In the genomic region with DNA sequence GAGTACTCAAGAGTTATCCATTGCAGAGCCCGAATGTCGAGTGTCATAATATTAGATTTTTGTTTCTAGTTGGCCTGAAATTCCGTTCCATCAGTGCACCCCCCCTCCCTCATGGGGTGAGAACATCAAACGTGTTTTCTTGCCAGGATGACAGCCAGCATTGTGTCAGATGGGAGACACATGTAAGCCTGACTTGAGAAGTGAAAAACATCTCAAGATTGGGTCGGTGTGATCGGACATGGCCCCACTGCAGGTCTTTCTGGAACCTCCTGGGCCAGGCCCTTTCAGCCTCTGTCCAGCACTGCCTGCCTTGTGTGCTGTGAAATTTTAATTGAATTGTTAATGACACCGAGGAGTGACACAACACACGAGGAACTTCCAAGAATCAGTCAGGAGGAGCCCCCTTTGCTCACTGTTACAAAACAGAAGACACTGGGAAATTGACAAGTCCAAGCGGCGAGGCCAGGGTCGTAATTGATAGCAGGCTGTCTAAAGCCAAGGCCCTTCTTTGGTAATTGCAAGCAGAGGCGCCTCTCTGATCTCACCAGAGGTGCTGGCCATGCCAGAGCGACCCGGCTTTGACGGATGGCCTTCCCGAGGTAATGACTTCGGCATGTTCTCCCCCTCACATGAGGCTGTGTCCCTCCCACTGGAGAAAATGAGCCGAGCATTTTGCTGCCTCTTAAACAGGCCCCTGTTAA, we compare ENCODE assay signal across 10 mouse cellular contexts.
DNase-seq lines count a peak whose midpoint lies in the region; ATAC-seq and TF ChIP-seq lines count a peak whose summit lies in the region.
"Had no signal": no experiment of that assay in that cellular context is flagged by ENCODE, and none has a peak within 500 bp of the region (broad histone marks: within the 10 kb centered on the region; RNA-seq: fewer than 3 reads in every experiment).

No protein-coding gene starts in this region.

- WGBS in forebrain, embryonic 10.5 days: 16% methylated on average over 18 of the region's 18 CpGs
- 14% methylated on average over 18 of the region's 18 CpGs for WGBS in forebrain, postnatal 0 days
- 23% methylated on average over 18 of the region's 18 CpGs for WGBS in neural tube, embryonic 15.5 days

- H3K4me2 ChIP-seq in forebrain, postnatal 0 days (ENCODE audit: low read depth): no peak overlapping the region
- no peak overlapping the region for H3K4me2 ChIP-seq in neural tube, embryonic 15.5 days

- H3K9me3 ChIP-seq in forebrain, embryonic 10.5 days: no peaks in the 10 kb centered on the region
- no peaks in the 10 kb centered on the region for H3K9me3 ChIP-seq in forebrain, postnatal 0 days (ENCODE audit: low read length)
- H3K9me3 ChIP-seq in neural tube, embryonic 15.5 days (replicated peaks): no peaks in the 10 kb centered on the region

- 0 out of 2 replicates have a peak overlapping the region, but pooled peaks have one; percentile 10 for H3K4me3 ChIP-seq in forebrain, embryonic 10.5 days
- no peak overlapping the region for H3K4me3 ChIP-seq in forebrain, postnatal 0 days (ENCODE audit: low read depth, low read length)
- no peak overlapping the region for H3K4me3 ChIP-seq in neural tube, embryonic 15.5 days (replicated peaks)

- ATAC-seq in forebrain, postnatal 0 days: no peak
- ATAC-seq in neural tube, embryonic 15.5 days (ENCODE audit: low FRiP score): no peak
- no peak for ATAC-seq in cerebellum, adult (ENCODE audit: insufficient number of reproducible peaks, low FRiP score, low TSS enrichment)

- DNase-seq in forebrain, embryonic 10.5 days (ENCODE audit: extremely low spot score, low spot score): peak; percentile 66
- no peak for DNase-seq in forebrain, postnatal 0 days
- peak; percentile 83 for DNase-seq in neural tube, embryonic 10.5 days (ENCODE audit: extremely low spot score, low spot score)
- DNase-seq in lung, postnatal 10 days: peak; percentile 43
- no peak for DNase-seq in frontal cortex, adult 2 months (ENCODE audit: extremely low spot score in 1 of 2, low spot score in 1 of 2)
- no peak for DNase-seq in thymus, postnatal 25 days
- DNase-seq: heart, postnatal 10 days; liver had no signal

- no peak overlapping the region for H3K9ac ChIP-seq in forebrain, postnatal 0 days
- H3K9ac ChIP-seq in neural tube, embryonic 15.5 days (replicated peaks): no peak overlapping the region

- H3K27ac ChIP-seq in forebrain, embryonic 10.5 days: peak overlapping the region; percentile 80
- H3K27ac ChIP-seq in forebrain, postnatal 0 days (ENCODE audit: low read depth, low read length): no peak overlapping the region
- H3K27ac ChIP-seq in neural tube, embryonic 15.5 days (replicated peaks): no peak overlapping the region

- peaks cover 77% of the 10 kb centered on the region for H3K27me3 ChIP-seq in forebrain, embryonic 10.5 days (ENCODE audit: poor library complexity, severe bottlenecking)
- no peaks in the 10 kb centered on the region for H3K27me3 ChIP-seq in forebrain, postnatal 0 days (ENCODE audit: insufficient read depth, low read length)
- H3K27me3 ChIP-seq in neural tube, embryonic 15.5 days (replicated peaks): no peaks in the 10 kb centered on the region; the same call in 1 of the 2 replicates

- no peaks in the 10 kb centered on the region for H3K36me3 ChIP-seq in forebrain, embryonic 10.5 days (replicated peaks)
- no peaks in the 10 kb centered on the region for H3K36me3 ChIP-seq in forebrain, postnatal 0 days (ENCODE audit: insufficient read depth)
- no peaks in the 10 kb centered on the region for H3K36me3 ChIP-seq in neural tube, embryonic 15.5 days

- TF ChIP-seq CTCF in forebrain, postnatal 0 days (IDR thresholded peaks at IDR 0.05; ENCODE audit: low read depth): no peak

- H3K4me1 ChIP-seq in forebrain, embryonic 10.5 days: peaks cover 63% of the 10 kb centered on the region
- H3K4me1 ChIP-seq in forebrain, postnatal 0 days (ENCODE audit: insufficient read depth): peaks cover 9% of the 10 kb centered on the region
- peaks cover 8% of the 10 kb centered on the region; the same call in 1 of the 2 replicates for H3K4me1 ChIP-seq in neural tube, embryonic 15.5 days

Comparison
In these comparisons a context has a peak if more than half of its experiments do, and no peak if none do; other contexts are left out.
1. DNase-seq: peak in forebrain, embryonic 10.5 days (single experiment), neural tube, embryonic 10.5 days (single experiment) and lung, postnatal 10 days (single experiment); none in forebrain, postnatal 0 days (single experiment), frontal cortex, adult 2 months (0 of 2) and thymus, postnatal 25 days (single experiment).